Comparison of ENCODE assay signal across 15 mouse cellular contexts in the genomic region with DNA sequence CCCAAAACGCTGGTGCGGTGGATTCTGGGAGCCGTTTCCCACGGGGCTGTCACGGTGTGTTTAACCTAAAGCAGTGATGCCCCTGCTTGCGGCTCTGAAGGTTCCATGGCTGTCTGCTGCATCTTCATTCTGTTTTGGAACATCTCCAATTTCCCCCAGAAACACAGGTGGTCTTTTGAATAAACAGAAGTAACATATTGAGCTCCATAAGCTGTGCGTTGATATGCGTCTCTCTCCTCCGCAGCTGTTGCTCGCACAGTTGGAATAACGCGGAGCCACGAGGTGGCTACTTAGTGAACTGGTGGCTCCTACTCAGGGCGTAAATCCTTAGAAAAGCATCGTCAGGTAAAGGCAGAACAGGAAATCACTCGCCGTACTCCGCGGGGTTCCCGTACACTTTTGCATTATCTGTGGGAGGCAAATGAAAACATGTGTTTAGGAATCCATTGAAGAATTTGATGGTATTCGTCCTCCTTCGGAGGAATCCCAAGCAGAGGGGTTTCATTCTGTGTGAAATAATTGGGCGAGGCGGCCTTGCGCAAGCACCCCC.
A peak's percentile ranks its signal among the peaks of the same experiment; 100 is the strongest.
DNase-seq lines count a peak whose midpoint lies in the region; ATAC-seq and TF ChIP-seq lines count a peak whose summit lies in the region.
"Had no signal": no experiment of that assay in that cellular context is flagged by ENCODE, and none has a peak within 500 bp of the region (broad histone marks: within the 10 kb centered on the region; RNA-seq: fewer than 3 reads in every experiment).

No protein-coding gene starts in this region.

- peak; percentile 83 for DNase-seq in heart, adult 11 months
- DNase-seq in heart, adult 8-10 months (ENCODE audit: low spot score): no peak
- peak; percentile 53 for DNase-seq in midbrain, embryonic 14.5 days
- no peak for DNase-seq in midbrain, embryonic 10.5 days (ENCODE audit: low spot score)
- DNase-seq in R1 (ENCODE audit: low read depth, low spot score): peak; percentile 51
- DNase-seq in hindbrain, postnatal 0 days (ENCODE audit: low spot score): peak; percentile 57
- no peak for DNase-seq in heart, postnatal 36 days
- DNase-seq: adrenal gland, postnatal 14 days; cerebellum, adult 9-11 months; embryo, embryonic 11 days; liver; lung, adult 2 months; right cerebral cortex, adult 18-20 months had no signal

- no peak overlapping the region for H3K4me3 ChIP-seq in midbrain, embryonic 14.5 days (replicated peaks; ENCODE audit: low read depth, low read length)
- H3K4me3 ChIP-seq in midbrain, embryonic 10.5 days: no peak overlapping the region
- H3K4me3 ChIP-seq in hindbrain, postnatal 0 days (ENCODE audit: low read length): no peak overlapping the region
- H3K4me3 ChIP-seq: kidney, embryonic 15.5 days had no signal

- no peaks in the 10 kb centered on the region for H3K27me3 ChIP-seq in midbrain, embryonic 14.5 days (ENCODE audit: control insufficient read depth, insufficient read depth, low read length)
- H3K27me3 ChIP-seq in midbrain, embryonic 10.5 days (ENCODE audit: low read depth, poor library complexity, severe bottlenecking): no peaks in the 10 kb centered on the region
- H3K27me3 ChIP-seq in hindbrain, postnatal 0 days (ENCODE audit: insufficient read depth, low read length): no peaks in the 10 kb centered on the region
- H3K27me3 ChIP-seq: kidney, embryonic 15.5 days had no signal

- H3K9ac ChIP-seq in midbrain, embryonic 14.5 days (replicated peaks; ENCODE audit: low read length): no peak overlapping the region
- no peak overlapping the region for H3K9ac ChIP-seq in hindbrain, postnatal 0 days (replicated peaks; ENCODE audit: low read length)
- H3K9ac ChIP-seq: kidney, embryonic 15.5 days had no signal

- no peaks in the 10 kb centered on the region for H3K9me3 ChIP-seq in midbrain, embryonic 14.5 days (ENCODE audit: control insufficient read depth, low read length)
- no peaks in the 10 kb centered on the region for H3K9me3 ChIP-seq in midbrain, embryonic 10.5 days (replicated peaks)
- no peaks in the 10 kb centered on the region for H3K9me3 ChIP-seq in hindbrain, postnatal 0 days (ENCODE audit: low read length)
- H3K9me3 ChIP-seq: kidney, embryonic 15.5 days had no signal

- no peaks in the 10 kb centered on the region for H3K36me3 ChIP-seq in midbrain, embryonic 14.5 days (ENCODE audit: control insufficient read depth, insufficient read depth, low read length)
- H3K36me3 ChIP-seq in midbrain, embryonic 10.5 days: no peaks in the 10 kb centered on the region
- no peaks in the 10 kb centered on the region for H3K36me3 ChIP-seq in hindbrain, postnatal 0 days (ENCODE audit: insufficient read depth, low read length)
- H3K36me3 ChIP-seq: kidney, embryonic 15.5 days had no signal

- WGBS in midbrain, embryonic 14.5 days: 57% methylated on average over 25 of the region's 25 CpGs
- WGBS in midbrain, embryonic 10.5 days: 77% methylated on average over 25 of the region's 25 CpGs
- WGBS in hindbrain, postnatal 0 days: 45% methylated on average over 25 of the region's 25 CpGs

- peak overlapping the region; percentile 18; the same call in 1 of the 2 replicates for H3K4me2 ChIP-seq in midbrain, embryonic 14.5 days (ENCODE audit: low read length)
- peak overlapping the region; percentile 30 for H3K4me2 ChIP-seq in hindbrain, postnatal 0 days (ENCODE audit: low read depth, low read length)
- H3K4me2 ChIP-seq: kidney, embryonic 15.5 days had no signal

- H3K27ac ChIP-seq in midbrain, embryonic 14.5 days (replicated peaks; ENCODE audit: low read depth, low read length): no peak overlapping the region
- no peak overlapping the region for H3K27ac ChIP-seq in midbrain, embryonic 10.5 days (replicated peaks)
- no peak overlapping the region for H3K27ac ChIP-seq in hindbrain, postnatal 0 days
- H3K27ac ChIP-seq: kidney, embryonic 15.5 days; macrophage had no signal

- no peak for ATAC-seq in midbrain, embryonic 14.5 days (ENCODE audit: low FRiP score, low TSS enrichment)
- ATAC-seq in hindbrain, postnatal 0 days: no peak

- intact Hi-C loops in heart, postnatal 36 days (cut with DNase I): no loop called here

- H3K4me1 ChIP-seq in midbrain, embryonic 14.5 days (ENCODE audit: control insufficient read depth, insufficient read depth, low read length): peaks cover 10% of the 10 kb centered on the region
- peaks cover 13% of the 10 kb centered on the region for H3K4me1 ChIP-seq in midbrain, embryonic 10.5 days
- H3K4me1 ChIP-seq in hindbrain, postnatal 0 days (ENCODE audit: insufficient read depth, low read length): no peaks in the 10 kb centered on the region
- H3K4me1 ChIP-seq: kidney, embryonic 15.5 days had no signal

- no peak for TF ChIP-seq CTCF in hindbrain, postnatal 0 days (IDR thresholded peaks at IDR 0.05; ENCODE audit: low read depth)

Comparison
In these comparisons a context has a peak if more than half of its experiments do, and no peak if none do; other contexts are left out.
1. DNase-seq: peak in heart, adult 11 months (single experiment), midbrain, embryonic 14.5 days (single experiment), R1 (single experiment) and hindbrain, postnatal 0 days (single experiment); none in heart, adult 8-10 months (single experiment), midbrain, embryonic 10.5 days (single experiment) and heart, postnatal 36 days (0 of 2).